Mouse (Mus musculus) embryonic fibroblast, embryonic 13.5 days (primary cell): ENCODE results near the gene 9130019O22Rik.

Experiments used
- CTCF ChIP-seq: IDR thresholded peaks from 2 replicates; pipeline ENCODE4 v1.5.1; 2011; ENCODE audit warnings: mild to moderate bottlenecking, control low read depth, low read length, moderate library complexity, borderline replicate concordance; ENCODE audit not compliant: insufficient read depth
- POLR2A ChIP-seq: IDR thresholded peaks from 2 replicates; pipeline ENCODE4 v1.6.1; 2011; ENCODE audit warnings: low read depth, mild to moderate bottlenecking, control low read depth, low read length, moderate library complexity

DNA sequence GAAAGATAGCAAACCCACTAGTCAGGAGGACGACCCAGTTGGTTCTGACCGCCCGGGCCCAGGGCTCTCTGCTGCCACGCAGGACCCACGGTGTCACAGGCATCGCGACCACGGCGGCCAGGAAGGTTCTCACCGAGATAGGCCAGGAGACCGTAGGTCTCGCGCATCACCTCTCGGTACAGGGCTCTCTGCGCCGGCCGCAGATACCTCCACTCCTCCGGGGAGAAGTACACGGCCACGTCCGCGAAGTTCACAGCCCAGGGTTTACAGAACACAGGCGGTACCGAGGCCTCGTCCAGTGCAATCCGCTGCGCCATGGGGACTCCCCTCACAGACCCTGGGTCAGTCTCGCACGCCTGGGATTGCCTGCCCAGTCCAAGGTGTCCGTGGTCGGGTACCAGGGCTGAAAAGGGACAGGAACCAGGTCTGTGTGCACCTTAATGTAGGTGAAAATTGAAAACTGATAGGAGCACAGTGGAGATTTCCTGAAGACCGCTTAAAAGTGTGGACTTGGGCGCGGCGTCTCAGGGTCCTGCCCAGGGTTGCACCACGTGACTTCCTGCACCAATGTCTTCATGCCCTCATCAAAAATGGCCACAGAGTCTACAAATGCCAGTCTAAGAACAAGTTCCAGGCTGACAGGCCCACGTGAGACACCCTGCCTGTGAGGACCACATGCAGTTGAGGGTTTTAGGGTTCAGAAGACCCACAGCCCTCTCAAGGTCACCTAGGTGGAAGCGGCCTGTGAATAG lies at the start of gene 9130019O22Rik:
- peak; percentile 70 for TF ChIP-seq POLR2A
- no peak for TF ChIP-seq CTCF
